In the genomic region with DNA sequence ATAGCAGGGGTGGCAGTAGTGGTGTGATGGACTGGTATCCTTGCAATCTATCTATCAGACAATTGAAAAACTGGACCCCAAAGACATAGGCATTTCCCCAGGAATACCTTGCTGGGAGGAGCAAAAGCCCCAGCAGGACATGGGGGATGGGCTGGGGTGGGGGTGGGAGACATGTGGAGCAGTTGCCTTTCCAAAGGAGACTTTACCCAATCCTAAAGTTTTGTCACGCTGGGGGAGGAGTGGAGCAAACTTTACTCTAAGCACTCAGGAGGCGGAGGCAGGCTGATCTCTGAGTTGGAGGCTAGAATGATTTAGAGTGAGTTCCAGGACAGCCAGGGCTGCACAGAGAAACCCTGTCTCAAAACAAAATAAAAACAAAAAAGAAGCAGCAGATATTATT, we compare ENCODE assay signal across 47 mouse cellular contexts. TPM values are rescaled to one million over a fixed set of nuclear protein-coding genes. Genes with fewer than 3 reads are reported as not detected.
"Had no signal": no experiment of that assay in that cellular context is flagged by ENCODE, and none has a peak within 500 bp of the region (broad histone marks: within the 10 kb centered on the region; RNA-seq: fewer than 3 reads in every experiment).

No protein-coding gene starts in this region.

- H3K9ac ChIP-seq: limb, embryonic 12.5 days; limb, embryonic 13.5 days; limb, embryonic 15.5 days; liver, embryonic 12.5 days; liver, embryonic 13.5 days; liver, embryonic 14.5 days; liver, embryonic 15.5 days; liver, postnatal 0 days; lung, embryonic 14.5 days; lung, embryonic 15.5 days; midbrain, embryonic 12.5 days; midbrain, embryonic 13.5 days; midbrain, embryonic 15.5 days; neural tube, embryonic 12.5 days; neural tube, embryonic 13.5 days had no signal

- H3K9me3 ChIP-seq: limb, embryonic 15.5 days; midbrain, embryonic 15.5 days had no signal

- H3K27me3 ChIP-seq: lung, embryonic 15.5 days; midbrain, embryonic 12.5 days; midbrain, embryonic 13.5 days; midbrain, embryonic 15.5 days; neural tube, embryonic 12.5 days; neural tube, embryonic 13.5 days had no signal

- H3K4me3 ChIP-seq: limb, embryonic 10.5 days; limb, embryonic 12.5 days; limb, embryonic 13.5 days; limb, embryonic 15.5 days; liver, embryonic 12.5 days; liver, embryonic 13.5 days; liver, embryonic 15.5 days; lung, embryonic 15.5 days; megakaryocyte, embryonic 14.5 days; midbrain, embryonic 10.5 days; midbrain, embryonic 12.5 days; midbrain, embryonic 13.5 days; midbrain, embryonic 15.5 days; myocyte; neural tube, embryonic 12.5 days; neural tube, embryonic 13.5 days had no signal

- H3K4me1 ChIP-seq: limb, embryonic 12.5 days; limb, embryonic 13.5 days; limb, embryonic 15.5 days; lung, embryonic 15.5 days; megakaryocyte, embryonic 14.5 days; midbrain, embryonic 10.5 days; midbrain, embryonic 12.5 days; midbrain, embryonic 13.5 days; midbrain, embryonic 15.5 days; neural tube, embryonic 12.5 days; neural tube, embryonic 13.5 days had no signal

- DNase-seq: left cerebral cortex, postnatal 4 days; liver; liver, embryonic 13.5 days; liver, postnatal 0 days; lung, adult 18-20 months; lung, adult 2 months; lung, embryonic 14.5 days; lung, postnatal 10 days; lung, postnatal 14 days; lung, postnatal 36 days; lung, postnatal 4 days; midbrain, embryonic 14.5 days had no signal

- H3K36me3 ChIP-seq: limb, embryonic 12.5 days; limb, embryonic 15.5 days; lung, embryonic 15.5 days; midbrain, embryonic 10.5 days; midbrain, embryonic 12.5 days; midbrain, embryonic 13.5 days; midbrain, embryonic 15.5 days; neural tube, embryonic 12.5 days; neural tube, embryonic 13.5 days had no signal

- H3K27ac ChIP-seq: limb, embryonic 10.5 days; limb, embryonic 12.5 days; limb, embryonic 13.5 days; limb, embryonic 15.5 days; liver, embryonic 12.5 days; liver, embryonic 13.5 days; liver, embryonic 14.5 days; liver, embryonic 15.5 days; lung, embryonic 15.5 days; macrophage; midbrain, embryonic 10.5 days; midbrain, embryonic 12.5 days; midbrain, embryonic 13.5 days; midbrain, embryonic 15.5 days; neural tube, embryonic 12.5 days; neural tube, embryonic 13.5 days had no signal

RNA-seq across cellular contexts. Expression of a gene that starts 14.7 kb away (rescaled TPM):
- total RNA-seq: left cerebral cortex, postnatal 14 days; left cerebral cortex, postnatal 25 days; left cerebral cortex, postnatal 36 days; left cerebral cortex, postnatal 4 days; liver, adult 2 months; megakaryocyte progenitor cell, adult 5-6 weeks; megakaryocyte, adult 5-6 weeks; megakaryocyte-erythroid progenitor cell, adult 5-6 weeks; midbrain, postnatal 0 days; monocyte, adult 5-6 weeks had no signal
- polyA plus RNA-seq: limb, embryonic 10.5 days; limb, embryonic 11.5 days; limb, embryonic 12.5 days; limb, embryonic 13.5 days; limb, embryonic 14.5 days; limb, embryonic 15.5 days; liver, adult 2 months; liver, embryonic 11.5 days; liver, embryonic 12.5 days; liver, embryonic 13.5 days; liver, embryonic 14.5 days; liver, embryonic 15.5 days; liver, embryonic 16.5 days; liver, postnatal 0 days; lung, adult 2 months; lung, embryonic 14.5 days; lung, embryonic 15.5 days; lung, embryonic 16.5 days; lung, postnatal 0 days; macrophage; midbrain, embryonic 10.5 days; midbrain, embryonic 11.5 days; midbrain, embryonic 12.5 days; midbrain, embryonic 13.5 days; midbrain, embryonic 14.5 days; midbrain, embryonic 15.5 days; midbrain, embryonic 16.5 days; midbrain, postnatal 0 days; myocyte; neural tube, embryonic 11.5 days; neural tube, embryonic 12.5 days; neural tube, embryonic 13.5 days had no signal
